Mouse (Mus musculus) urinary bladder, adult 2 months (tissue): ENCODE data around the gene Cmc4. TPM values are rescaled to one million over a fixed set of nuclear protein-coding genes. Genes with fewer than 3 reads are reported as not detected.
A peak's percentile ranks its signal among the peaks of the same experiment; 100 is the strongest.

Source experiments
- DNase-seq: peaks from one replicate; pipeline ENCODE4 v3.0.0; 2022; ENCODE audit warnings: low spot score
- polyA plus RNA-seq: library from polyadenylated mRNA; depleted of rRNA; stranded (reverse); fragments of >200 nt; gene quantifications from 2 replicates; pipeline ENCODE4 v1.2.3, GENCODE M21; 2012; rRNA removed

The Cmc4 gene
- 18.3 and 26.1 TPM in 2 replicates for polyA plus RNA-seq

GRCm38 (mm10) chrX:75415936-75416785 lies at the start of gene Cmc4, which contains the start of the genes Mtcp1 and Brcc3:
Gene Cmc4, minus strand, starts transcription at chrX:75416584.
Gene Mtcp1, minus strand, starts transcription at chrX:75416588.
Gene Brcc3, plus strand, starts transcription at chrX:75416628.
- DNase-seq = peak; percentile 74

GRCm38 (mm10) chrX:75454597-75454996 lies 38.2 kb upstream of the Cmc4 start:
- no peak for DNase-seq

GRCm38 (mm10) chrX:75409711-75410110 lies 6.7 kb downstream of the Cmc4 start:
- no peak for DNase-seq

GRCm38 (mm10) chrX:75403350-75403749 lies 13.0 kb downstream of the Cmc4 start:
- no peak for DNase-seq

- DNase-seq = no peak
Measured at GRCm38 (mm10) chrX:75402668-75403067, 13.7 kb downstream of the Cmc4 start.

- DNase-seq = no peak
Measured at GRCm38 (mm10) chrX:75399471-75399870, 16.9 kb downstream of the Cmc4 start.

GRCm38 (mm10) chrX:75382195-75382771 lies 34.1 kb downstream of the Cmc4 start, which contains the start of the genes Fundc2 and F8:
Gene Fundc2, plus strand, starts transcription at chrX:75382399.
Gene F8, minus strand, starts transcription at chrX:75382615.
- DNase-seq = peak; percentile 23

GRCm38 (mm10) chrX:75381699-75382098 lies 34.7 kb downstream of the Cmc4 start:
- no peak for DNase-seq

GRCm38 (mm10) chrX:75381176-75381575 lies 35.2 kb downstream of the Cmc4 start:
- no peak for DNase-seq

- DNase-seq = no peak
Measured at GRCm38 (mm10) chrX:75376815-75377214, 39.6 kb downstream of the Cmc4 start.

GRCm38 (mm10) chrX:75372666-75373425 lies 43.5 kb downstream of the Cmc4 start:
- no peak for DNase-seq

- no peak for DNase-seq
Measured at GRCm38 (mm10) chrX:75370197-75370596, 46.2 kb downstream of the Cmc4 start.

Other genes starting within 250 kb of the Cmc4 start
- 39.7 and 45.2 TPM in 2 replicates for gene Fundc2, start 34.2 kb downstream of the Cmc4 start, polyA plus RNA-seq
- gene F8, start 34.0 kb downstream of the Cmc4 start, polyA plus RNA-seq = 1.0 and 1.3 TPM in 2 replicates
- gene Mtcp1, start within 50 bp of the Cmc4 start, polyA plus RNA-seq = 10.3 and 13.8 TPM in 2 replicates
- gene Brcc3, start within 50 bp of the Cmc4 start, polyA plus RNA-seq = 19.5 and 19.8 TPM in 2 replicates
- gene Vbp1, start 97.7 kb upstream of the Cmc4 start, polyA plus RNA-seq = 32.1 and 38.3 TPM in 2 replicates
- 0.47 and 0.63 TPM in 2 replicates for gene Rab39b, start 161.6 kb upstream of the Cmc4 start, polyA plus RNA-seq